Mouse (Mus musculus) retina, adult 2 months (tissue): ENCODE measurements around the gene Gnb1.
"Not testable (repeated sequence)": the region's sequence is repeated elsewhere in the genome, so short reads cannot be mapped to it uniquely, and the experiment has no call there.

Source experiments
- DNase-seq: peaks from one replicate; pipeline ENCODE4 v3.0.0-alpha.2; 2012; ENCODE audit warnings: low read depth, low spot score

Gene Gnb1

DNA sequence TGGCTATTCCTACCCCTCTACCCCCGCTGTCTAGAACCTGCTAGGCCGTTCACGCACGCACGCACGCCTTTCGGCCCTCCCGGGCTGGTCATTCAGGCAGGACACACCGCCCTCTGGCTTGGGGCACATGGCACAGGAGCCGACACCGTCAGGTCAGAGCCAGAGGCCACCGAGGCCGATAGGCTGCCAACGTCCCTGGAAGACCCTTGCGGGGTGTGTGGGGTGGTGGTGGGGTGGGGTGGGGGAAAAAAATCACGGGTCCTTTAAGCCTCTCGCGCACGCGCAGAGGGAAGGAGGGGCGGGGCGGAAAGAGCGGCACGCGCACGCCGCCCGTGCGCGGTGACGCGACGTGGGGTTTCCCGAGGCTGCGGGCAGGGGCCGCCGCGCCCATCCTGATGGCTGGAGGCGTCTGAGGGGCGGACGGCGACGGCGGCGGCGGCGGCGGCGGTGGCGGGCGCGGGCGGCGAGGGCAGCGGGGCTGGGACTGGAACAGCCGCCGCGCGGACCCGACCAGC, at the start of gene Gnb1:
Gene Gnb1, plus strand, starts transcription at position 372 of the 515 bp plus-strand sequence.
- DNase-seq, result peak; percentile 79

DNA sequence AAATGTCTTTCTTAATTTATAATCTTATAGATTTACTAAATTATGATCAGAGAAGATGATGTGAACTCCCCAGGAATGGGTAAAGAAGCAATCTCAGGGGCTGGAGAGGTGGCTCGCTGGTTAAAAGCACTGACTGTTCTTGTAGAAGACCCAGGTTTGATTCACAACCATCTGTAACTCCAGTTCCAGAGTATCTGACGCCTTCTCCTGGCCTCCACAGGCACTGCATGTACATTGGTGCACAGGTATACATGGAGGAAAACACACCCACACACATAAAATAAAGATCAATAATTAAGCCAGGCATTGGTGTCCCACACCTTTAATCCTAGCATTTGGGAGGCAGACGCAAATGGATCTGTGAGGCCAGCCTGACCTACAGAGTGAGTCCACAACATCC, 48.4 kb upstream of the Gnb1 start:
- DNase-seq, result no peak

DNA sequence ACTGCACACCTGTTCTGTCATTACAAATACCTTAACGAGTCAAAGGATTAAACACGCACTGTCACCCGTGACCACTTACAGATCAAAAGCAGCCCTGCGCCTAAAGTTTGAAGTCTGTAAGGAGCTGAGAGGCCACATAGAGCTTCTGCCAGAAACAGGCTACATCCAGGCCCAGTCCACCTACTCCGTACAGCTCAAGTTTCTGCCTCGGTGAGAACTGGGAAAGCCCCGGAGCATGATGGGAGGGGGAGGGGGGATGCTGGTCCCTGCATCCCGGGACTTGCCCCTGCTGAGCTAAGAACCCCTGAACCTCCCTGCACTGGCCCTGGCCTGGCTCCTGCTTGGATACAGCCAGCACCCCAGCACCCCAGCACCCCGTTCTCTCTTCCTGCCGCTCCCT, 39.6 kb upstream of the Gnb1 start:
- no peak for DNase-seq

DNA sequence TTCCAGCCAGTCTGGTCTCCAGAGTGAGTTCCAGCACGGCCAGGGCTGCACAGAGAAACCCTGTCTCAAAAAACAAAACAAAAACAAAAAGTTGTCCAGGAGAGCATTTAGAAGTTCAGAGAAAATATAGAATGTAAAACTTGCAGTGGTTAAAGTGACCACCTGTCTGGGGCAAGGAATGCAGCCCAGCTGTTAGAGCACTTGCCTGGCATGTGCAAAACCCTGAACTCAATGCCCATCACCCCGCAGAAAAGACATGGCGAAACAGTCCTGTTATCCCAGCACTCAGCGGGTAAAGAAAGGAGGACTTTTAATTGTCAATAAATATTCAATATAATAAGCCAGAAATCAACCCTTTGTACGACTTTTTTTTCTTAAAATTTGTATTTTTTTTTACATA, 32.6 kb upstream of the Gnb1 start:
- DNase-seq, result no peak

DNA sequence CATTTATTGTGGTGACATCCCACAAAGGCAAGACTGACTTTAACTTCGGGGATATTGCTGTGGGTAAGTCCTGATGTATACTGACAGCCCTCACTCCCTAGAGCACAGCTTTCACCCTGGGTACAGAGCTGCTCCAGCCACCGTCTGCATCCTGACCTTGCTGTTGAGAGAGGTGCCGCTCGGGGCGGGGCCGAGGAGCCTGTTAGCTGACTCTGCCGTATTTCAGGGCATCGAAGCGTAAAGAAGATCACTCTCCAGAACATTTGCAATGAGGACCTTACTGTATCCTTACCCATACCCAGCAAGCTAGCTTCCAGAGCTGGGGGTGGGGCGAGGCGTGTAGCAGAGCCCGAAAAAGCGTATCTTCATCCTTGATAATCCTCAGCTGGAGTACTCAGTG, 28.1 kb upstream of the Gnb1 start:
- DNase-seq, result no peak

DNA sequence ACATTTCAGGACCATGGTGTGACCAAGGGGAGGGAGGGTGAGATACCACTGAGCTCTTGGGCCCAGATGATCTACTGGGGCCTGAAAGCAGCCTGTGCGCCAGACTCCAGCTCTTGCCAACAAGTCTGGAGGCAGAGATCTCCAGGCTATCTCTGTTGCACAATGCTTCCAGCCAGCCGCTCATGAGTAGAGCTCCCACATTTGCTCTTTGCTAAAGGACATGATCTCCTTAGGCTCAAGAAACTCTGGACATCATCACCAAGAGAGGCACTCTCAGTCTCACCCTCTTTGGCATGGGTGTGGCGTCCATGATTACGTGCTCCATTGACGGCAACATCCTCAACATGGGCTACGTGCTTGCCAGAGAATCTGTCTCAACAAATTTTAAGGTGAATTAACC, 27.6 kb upstream of the Gnb1 start:
- DNase-seq, result no peak

DNA sequence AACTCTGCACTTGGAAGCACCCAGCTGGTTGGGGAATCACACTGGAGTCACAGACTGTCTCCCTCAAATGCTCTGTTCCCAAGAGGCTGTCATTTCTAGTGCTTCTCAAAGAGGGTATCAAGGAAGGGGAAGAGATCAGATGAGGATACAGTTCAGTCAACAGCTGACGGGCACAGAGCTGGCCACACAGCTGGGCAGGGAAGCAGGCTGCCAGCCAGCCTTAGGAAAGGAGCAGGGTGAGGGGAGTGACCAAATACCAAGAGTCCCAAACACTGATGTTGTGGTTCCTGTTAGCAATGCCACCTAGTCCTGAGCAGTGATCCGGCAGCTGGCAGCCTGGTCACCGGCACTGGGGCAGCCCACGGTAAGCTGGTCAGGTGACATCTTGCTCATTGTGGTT, 27.1 kb upstream of the Gnb1 start:
- no peak for DNase-seq

DNA sequence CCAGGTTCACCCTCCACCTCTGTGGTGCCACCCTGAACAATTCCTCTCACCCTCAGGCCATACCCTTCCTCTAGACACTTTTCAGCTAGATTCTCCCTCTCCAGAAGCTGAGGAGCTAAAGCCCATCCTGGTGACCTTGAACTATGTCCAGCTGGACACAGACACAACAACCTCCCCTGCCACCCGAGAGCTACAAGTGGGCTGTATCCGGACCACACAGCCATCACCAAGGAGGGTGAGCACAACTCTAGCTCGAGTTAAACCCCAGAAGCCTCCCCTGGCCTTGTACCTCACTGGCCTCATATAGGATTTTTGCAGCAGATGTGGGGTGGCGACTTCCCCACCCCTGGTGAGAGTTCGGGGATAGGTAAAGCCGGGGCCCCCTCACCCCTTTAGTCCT, 25.6 kb upstream of the Gnb1 start:
- no peak for DNase-seq

DNA sequence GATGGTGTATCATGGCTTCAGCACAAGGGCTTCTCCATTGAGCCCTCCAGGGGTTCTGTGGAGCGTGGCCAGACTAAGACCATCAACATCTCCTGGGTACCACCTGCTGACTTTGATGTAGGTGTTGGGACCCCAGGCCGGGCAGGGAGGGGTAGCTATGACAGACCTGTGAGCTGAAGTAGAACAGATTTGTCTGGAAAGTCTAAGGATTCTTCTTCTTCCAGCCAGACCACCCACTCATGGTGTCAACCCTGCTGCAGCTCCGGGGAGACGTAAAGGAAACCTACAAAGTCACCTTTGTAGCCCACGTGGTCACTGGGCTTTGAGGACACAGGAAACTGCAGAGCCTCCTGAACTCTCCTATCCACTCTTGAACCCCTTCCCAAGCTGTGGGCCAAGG, 25.1 kb upstream of the Gnb1 start:
- no peak for DNase-seq

DNA sequence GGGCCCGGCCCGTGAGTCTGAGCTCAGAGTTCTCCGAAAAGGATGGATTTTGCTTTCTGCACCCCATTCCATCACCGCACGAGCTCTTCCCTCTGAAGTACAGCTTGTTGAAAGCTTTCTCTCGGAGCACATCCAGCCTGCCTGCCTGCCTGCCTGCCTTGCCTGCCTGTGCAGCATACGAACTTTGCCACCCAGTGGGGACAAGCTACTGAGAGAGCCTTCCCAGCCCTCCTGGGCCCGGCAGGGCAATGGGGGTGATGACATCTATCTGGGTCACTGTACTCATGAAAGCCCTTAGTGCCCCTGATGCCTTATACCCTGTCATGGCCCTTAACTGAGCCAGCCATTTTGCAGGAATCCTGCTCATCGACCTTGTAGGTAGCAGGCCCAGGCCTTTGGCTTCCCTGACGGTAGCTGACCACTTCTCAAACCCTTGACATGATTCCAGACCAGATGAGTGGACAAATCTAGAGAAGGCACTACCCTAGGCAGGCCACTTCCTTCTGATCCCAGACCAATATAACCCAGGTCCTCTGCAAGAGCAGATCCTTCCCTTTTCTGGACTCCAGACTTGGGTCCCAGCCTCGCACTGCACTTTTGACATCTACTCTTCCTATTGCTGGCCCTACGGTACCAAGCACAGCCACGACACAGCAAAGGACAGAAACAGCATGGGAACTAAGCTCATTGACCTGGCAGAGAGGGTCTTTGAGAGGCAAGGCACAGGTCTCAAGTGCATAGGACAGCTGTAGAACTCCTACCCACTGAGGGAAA, 23.7 kb upstream of the Gnb1 start:
- DNase-seq, result no peak

DNA sequence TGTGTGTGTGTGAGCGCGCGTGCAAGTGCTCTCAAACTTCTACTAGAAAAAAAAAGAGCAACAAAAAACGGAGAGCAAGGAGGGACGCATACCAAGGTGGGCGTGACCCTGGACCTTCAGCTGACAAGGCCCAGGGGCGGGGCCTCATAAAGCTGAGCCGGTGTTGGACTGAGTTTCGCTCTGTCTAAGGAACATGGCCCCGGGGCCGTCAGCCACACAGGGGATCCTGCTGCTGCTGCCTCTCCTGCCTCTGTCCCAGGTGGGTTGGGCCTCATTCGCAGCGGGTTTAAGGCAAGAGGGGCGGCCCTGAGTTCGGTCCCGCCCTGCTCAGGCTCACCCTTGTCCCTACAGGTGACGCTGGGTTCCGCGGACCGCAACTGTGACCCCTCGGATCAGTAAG, 22.2 kb upstream of the Gnb1 start, which contains the start of gene Tmem52:
Gene Tmem52, plus strand, starts transcription at position 163 of the 400 bp plus-strand sequence.
- DNase-seq, result no peak

DNA sequence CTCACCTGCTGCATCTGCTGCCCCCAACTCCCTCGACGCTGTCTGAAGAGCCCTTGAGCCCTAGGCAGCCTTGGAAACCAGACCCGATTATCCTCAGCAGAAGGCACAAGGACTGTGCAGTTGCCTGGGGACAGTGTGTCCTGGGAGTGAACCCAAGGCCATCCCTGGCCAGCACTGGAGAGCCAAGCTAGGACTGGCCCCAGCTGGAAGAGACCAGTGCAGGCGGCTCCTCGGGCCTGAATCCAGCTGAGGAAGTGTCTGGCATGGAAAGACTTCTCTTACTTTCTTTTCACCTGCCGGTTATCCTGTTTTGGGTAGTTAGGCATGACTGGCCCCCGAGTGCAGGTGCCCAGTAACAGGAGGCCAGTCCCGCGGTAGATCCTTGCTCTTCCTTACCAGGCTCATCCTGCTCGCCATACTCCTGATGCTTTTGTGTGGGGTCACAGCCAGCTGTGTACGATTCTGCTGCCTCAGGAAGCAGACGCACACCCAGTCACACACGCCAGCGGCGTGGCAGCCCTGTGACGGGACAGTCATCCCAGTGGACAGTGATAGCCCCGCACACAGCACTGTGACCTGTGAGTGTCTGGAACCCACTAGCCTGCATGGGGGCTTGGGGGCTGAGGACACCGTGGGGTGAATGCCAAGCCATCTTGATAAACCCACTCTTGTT, 21.4 kb upstream of the Gnb1 start:
- DNase-seq, result no peak

DNA sequence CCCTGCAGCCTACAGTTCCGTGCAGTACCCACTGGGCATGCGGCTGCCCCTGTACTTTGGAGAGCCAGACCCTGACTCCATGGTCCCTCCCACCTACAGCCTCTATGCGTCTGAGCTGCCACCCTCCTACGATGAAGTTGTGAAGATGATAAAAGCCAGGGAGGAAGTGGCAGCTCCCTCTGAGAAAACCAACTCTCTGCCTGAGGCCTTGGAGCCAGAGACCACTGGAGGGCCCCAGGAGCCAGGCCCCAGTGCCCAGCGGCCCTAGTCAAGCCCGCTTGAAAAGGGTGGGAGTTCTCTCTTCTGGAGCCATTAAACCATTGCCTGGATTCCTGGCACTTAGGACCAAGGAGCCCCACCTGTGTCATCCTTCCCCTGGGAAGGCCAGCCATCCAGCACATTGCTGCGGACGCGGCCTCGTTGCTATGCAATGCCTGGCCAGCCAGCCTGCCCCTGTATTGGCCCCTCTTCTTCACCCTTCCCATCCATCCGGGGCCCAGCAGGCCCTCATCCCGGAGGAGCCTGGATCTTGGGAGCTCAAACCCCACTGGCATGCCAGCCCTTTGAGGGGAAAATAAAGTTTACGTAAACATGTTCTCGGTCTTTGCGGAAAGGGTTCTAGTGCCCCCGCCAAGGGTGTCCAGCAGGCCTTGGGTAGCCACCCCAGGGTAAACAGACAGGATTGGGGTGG, 20.8 kb upstream of the Gnb1 start:
- DNase-seq, result no peak

DNA sequence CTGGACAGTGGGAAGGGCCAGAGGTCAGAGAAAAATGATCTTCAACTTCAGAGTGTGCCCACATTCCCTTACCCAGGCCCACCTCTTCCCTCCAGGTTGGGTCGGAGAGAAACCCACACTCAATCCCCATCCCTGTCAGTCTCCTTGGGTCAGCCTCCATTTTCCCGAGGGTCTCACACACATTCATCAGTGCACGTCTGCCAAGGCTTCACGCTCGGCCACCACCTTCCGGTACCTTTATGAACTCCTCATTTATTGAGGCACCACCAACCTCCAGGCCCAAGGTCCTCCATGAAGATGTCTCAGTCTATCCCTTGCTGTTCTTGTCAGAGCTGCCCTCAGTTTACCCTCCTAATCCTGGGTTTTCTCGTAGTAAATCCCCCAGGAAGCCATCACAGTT, 20.2 kb upstream of the Gnb1 start:
- DNase-seq, result no peak

DNA sequence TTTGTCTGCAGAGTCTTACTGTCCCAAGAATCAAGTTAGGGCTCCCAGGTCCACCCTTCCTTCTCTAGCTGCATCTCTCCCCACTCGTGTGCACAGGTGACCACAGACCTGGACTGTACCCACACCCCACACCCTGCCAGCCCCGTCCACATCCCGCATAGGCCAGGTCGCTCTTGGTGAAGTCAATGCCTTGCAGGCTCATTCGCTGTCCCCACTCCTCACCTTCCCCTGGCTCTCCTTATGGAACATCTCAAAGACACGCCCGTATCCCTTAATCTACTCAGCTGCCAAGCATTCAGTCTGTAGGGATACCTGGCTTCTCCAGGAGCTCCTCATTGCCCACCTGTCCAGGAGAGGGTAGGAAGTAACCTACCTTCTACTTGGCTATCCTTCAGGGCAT, 19.8 kb upstream of the Gnb1 start:
- no peak for DNase-seq

DNA sequence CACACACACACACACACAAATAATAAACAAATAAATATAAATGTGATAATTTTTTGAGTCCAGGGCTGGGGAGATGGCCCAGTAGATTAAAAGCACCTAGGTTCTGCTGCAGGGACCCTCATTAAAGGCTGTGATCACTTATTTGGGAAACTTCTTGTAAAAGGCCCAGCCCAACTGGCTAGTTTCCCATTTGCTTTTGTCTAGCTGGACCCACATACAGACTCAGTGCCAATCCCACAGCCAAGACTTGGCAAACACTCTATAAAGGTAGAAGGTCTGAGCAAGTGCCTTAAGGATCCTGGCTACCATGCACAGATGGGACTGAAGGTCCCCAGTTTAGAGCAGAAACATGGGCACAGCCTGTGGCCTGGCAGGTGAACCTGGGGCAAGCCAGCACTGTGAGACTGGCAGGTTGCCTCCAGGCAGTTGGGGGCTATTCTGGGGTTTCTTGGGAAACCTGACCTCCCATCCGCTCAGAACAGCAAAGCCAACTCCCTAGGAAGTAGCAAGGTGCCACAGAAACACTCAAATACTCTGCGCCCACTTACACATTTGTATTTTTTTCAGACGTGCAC, 18.4 kb upstream of the Gnb1 start:
- DNase-seq, result no peak

DNA sequence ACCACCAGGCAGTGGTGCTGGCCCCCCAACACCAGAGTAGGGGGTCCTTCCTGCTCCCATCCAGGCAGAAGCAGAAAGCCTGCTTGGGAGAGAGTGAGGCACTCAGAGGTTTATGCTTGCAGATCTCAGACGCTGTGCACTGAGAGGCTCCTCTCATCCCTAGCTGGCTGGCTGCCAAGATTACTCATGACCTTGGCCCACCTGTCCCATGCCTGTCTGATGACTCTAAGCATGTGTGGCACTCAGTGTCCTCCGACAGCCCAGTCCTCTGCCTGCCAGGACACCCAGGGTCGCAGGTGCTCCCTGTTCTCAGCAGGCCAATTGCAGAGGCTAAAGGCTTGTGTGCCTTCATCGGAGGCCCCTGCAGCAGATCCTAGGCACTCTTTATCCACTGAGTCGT, 17.8 kb upstream of the Gnb1 start:
- DNase-seq, result no peak

DNA sequence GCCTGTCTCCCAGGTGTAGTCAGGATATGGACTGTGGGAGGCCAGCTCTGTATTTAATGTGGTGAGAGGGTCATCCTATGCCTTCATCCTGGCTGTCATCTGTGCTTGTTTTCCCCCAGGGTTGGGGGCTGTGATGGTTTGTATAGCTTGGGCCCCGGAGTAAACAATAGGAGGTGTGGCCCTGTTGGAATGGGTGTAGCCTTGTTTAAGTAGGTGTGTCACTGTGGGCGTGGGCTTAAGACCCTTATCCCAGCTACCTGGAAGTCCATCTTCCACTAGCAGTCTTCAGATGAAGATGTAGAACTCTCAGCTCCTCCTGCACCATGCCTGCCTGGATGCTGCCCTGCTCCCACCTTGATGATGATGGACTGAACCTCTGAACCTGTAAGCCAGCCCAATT, 17.4 kb upstream of the Gnb1 start:
- DNase-seq, result not testable (repeated sequence)

DNA sequence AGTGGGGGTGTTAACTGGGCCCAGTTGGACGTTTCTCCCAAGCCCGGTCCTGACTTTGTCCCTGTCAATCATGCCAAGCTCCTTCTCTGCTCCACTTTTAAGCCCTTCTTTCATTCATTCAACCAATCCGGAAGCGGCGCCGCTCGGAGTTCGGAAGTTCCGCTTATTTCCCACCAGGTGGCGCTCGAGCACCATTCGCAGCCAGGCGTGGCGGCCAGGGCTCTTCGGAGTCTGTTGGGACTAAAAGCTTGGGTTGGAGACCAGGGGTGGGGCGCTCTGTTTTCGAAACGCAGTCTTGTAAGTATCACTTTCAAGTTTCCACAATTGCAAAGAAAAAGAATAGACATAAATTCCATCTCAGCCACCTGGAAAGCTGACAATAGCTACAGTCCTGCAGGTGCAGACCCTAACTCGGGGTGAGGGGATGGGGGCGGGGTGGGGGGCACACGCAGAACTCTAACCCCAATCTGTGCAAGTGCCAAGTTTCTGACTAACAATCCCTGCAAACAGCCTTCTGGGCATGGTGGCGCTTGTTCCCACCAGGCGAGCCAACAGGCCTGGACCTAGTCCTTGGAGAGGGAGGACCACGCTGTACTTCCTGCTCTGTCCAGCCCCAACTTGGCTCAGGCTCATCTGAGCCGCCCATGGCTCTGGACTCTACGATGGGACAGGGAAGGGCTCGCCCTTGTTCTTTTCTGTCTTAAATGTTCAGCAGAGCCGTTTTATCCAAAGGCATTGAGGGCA, 9.6 kb upstream of the Gnb1 start:
- DNase-seq, result peak; percentile 64

DNA sequence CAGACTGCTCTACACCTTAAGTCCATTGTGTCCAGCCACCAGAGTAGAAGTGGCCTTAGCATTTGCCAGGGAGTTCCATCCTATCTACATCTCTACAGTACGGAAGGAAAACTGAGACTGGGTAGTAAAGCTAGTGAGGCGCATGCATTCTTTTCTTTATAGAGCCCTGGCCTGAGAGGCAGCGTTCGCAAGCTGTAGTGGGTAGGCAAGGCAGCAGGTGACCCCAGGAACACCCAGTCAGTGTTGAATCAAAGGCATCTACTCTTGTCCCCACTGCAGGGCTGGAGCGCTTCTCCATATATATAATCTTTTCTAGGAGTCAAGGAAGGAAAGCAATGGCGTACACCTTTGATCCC, 9.1 kb upstream of the Gnb1 start:
- DNase-seq, result no peak

DNA sequence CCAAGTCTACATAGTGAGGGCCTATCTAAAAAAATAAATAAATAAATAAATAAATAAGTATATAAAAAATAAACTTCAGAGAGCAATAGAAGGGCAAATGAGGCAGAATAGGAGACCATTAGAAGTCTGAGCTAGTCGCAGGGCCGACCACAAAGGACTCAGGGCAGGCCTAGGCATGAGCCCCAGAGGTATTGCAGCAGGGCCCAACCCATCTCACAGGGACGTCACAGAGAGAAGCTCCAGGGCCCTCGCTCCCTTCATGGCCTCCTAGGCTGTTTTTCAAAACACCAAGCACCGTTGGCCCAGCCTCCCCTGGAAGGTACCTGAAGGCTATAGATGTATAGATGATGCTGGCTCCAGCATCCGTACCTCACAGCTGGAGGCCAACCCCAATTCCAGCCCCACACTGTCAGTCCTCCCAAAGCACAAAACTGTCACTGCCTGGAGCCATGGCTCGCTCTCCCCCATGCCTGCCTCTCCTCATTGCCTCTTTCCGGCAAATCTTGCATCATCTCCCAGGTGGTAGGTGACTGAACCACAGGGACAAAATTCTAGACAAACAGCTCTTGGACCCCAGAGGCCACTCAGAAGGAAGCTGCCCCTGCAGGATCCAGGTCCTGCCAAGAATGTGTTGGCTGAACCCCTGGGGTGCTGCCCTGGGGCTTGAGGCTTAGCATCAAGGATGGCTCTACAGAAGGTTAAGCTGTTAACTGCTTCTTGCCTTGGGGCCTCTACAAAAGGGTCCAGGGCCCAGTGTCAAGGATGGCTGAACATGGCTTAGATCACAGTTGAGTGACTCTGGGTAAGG, 8.2 kb upstream of the Gnb1 start:
- DNase-seq, result no peak
